Mouse (Mus musculus) activated CD4-positive, CD25-positive, alpha-beta regulatory T cell (primary cell): ENCODE measurements around the gene Phldb3. TPM values are rescaled to one million over a fixed set of nuclear protein-coding genes. Genes with fewer than 3 reads are reported as not detected.

Experiments used
- polyA plus RNA-seq, 2 experiments: library from polyadenylated mRNA; unstranded; fragments of 100-300 nt; shearing (Covaris generic); gene quantifications; one replicate each; pipeline ENCODE4 v1.2.1; 2017

Gene Phldb3
- under 1 TPM; 0.50 to 0.64 TPM for polyA plus RNA-seq

GRCm38 (mm10) chr7:24610144-24610878 is at the start of gene Phldb3:
Gene Phldb3 (plus strand): TSS chr7:24610763.

GRCm38 (mm10) chr7:24587330-24588105 is 23.0 kb upstream of the Phldb3 start, which contains the start of the genes Ethe1 and Zfp575:
Gene Ethe1 (plus strand): TSS chr7:24587543.
Gene Zfp575 (minus strand): TSS chr7:24587641.

GRCm38 (mm10) chr7:24636264-24636663 is 25.7 kb downstream of the Phldb3 start, which contains the start of gene Lypd3:
Gene Lypd3 (plus strand): TSS chr7:24636550.

GRCm38 (mm10) chr7:24676575-24676974 is 66.0 kb downstream of the Phldb3 start, which contains the start of gene Tex101:
Gene Tex101 (minus strand): TSS chr7:24676675.

Other genes starting within 250 kb of the Phldb3 start
- gene Kcnn4, start 240.5 kb upstream of the Phldb3 start, polyA plus RNA-seq = 100 to 1,000 TPM; 272 to 290 TPM
- 10 to 100 TPM; 48.9 to 57.5 TPM for gene Smg9, start 211.1 kb upstream of the Phldb3 start, polyA plus RNA-seq
- under 1 TPM in 1 of 2 experiments, not detected in 1; 0.10 TPM for gene Irgc1, start 158.5 kb upstream of the Phldb3 start, polyA plus RNA-seq
- 1 to 10 TPM in 1 of 2 experiments, under 1 TPM in 1; 0.31 to 3.7 TPM for gene Plaur, start 148.3 kb upstream of the Phldb3 start, polyA plus RNA-seq
- under 1 TPM in 1 of 2 experiments, not detected in 1; 0.25 TPM for gene Cadm4, start 128.7 kb upstream of the Phldb3 start, polyA plus RNA-seq
- 1 to 10 TPM; 1.3 to 2.3 TPM for gene Zfp428, start 103.8 kb upstream of the Phldb3 start, polyA plus RNA-seq
- under 1 TPM in 1 of 2 experiments, not detected in 1; 0.17 TPM for gene AC161166.1, start 98.3 kb upstream of the Phldb3 start, polyA plus RNA-seq
- gene Irgq, start 80.1 kb upstream of the Phldb3 start, polyA plus RNA-seq = 1 to 10 TPM; 1.8 to 3.9 TPM
- gene Pinlyp, start 64.6 kb upstream of the Phldb3 start, polyA plus RNA-seq = not detected
- gene Xrcc1, start 64.5 kb upstream of the Phldb3 start, polyA plus RNA-seq = 10 to 100 TPM; 46.1 to 52.3 TPM
- 10 to 100 TPM; 19.5 to 23.5 TPM for gene Ethe1, start 23.2 kb upstream of the Phldb3 start, polyA plus RNA-seq
- under 1 TPM; 0.28 to 0.32 TPM for gene Zfp575, start 23.1 kb upstream of the Phldb3 start, polyA plus RNA-seq
- gene Lypd3, start 25.8 kb downstream of the Phldb3 start, polyA plus RNA-seq = not detected
- gene Tex101, start 65.9 kb downstream of the Phldb3 start, polyA plus RNA-seq = not detected
- gene BC049730, start 98.5 kb downstream of the Phldb3 start, polyA plus RNA-seq = not detected
- gene Gm4763, start 116.1 kb downstream of the Phldb3 start, polyA plus RNA-seq = not detected
- under 1 TPM in 1 of 2 experiments, not detected in 1; 0.15 TPM for gene Cd177, start 149.5 kb downstream of the Phldb3 start, polyA plus RNA-seq
- gene Ceacam10, start 166.4 kb downstream of the Phldb3 start, polyA plus RNA-seq = not detected